Mouse (Mus musculus): ENCODE results near the gene Lrwd1.

Lrwd1 gene

GRCm38 (mm10) chr5:136088821-136089575 lies 46.9 kb downstream of the Lrwd1 start:
- DNase-seq, result no peak

- DNase-seq, result no peak
Measured at GRCm38 (mm10) chr5:136086290-136086689, 49.6 kb downstream of the Lrwd1 start.

GRCm38 (mm10) chr5:136084891-136085651 lies 50.8 kb downstream of the Lrwd1 start:
- DNase-seq, result peak; percentile 54

- DNase-seq, result no peak
Measured at GRCm38 (mm10) chr5:136084144-136084881, 51.6 kb downstream of the Lrwd1 start.

- peak; percentile 92 for DNase-seq
Measured at GRCm38 (mm10) chr5:136083669-136084107, 52.2 kb downstream of the Lrwd1 start, which contains the start of gene Rasa4. Gene Rasa4 (plus strand): TSS chr5:136083916.

GRCm38 (mm10) chr5:136082345-136082744 lies 53.5 kb downstream of the Lrwd1 start:
- no peak for DNase-seq

- no peak for DNase-seq
Measured at GRCm38 (mm10) chr5:136078136-136078535, 57.7 kb downstream of the Lrwd1 start.

- no peak for DNase-seq
Measured at GRCm38 (mm10) chr5:136077001-136077550, 58.8 kb downstream of the Lrwd1 start.

- no peak for DNase-seq
Measured at GRCm38 (mm10) chr5:136076284-136076683, 59.6 kb downstream of the Lrwd1 start.

GRCm38 (mm10) chr5:136075076-136075475 lies 60.8 kb downstream of the Lrwd1 start:
- no peak for DNase-seq

GRCm38 (mm10) chr5:136073526-136073925 lies 62.3 kb downstream of the Lrwd1 start:
- no peak for DNase-seq

GRCm38 (mm10) chr5:136073051-136073450 lies 62.8 kb downstream of the Lrwd1 start:
- DNase-seq, result no peak

All from cerebellum, adult 8-10 months (tissue).